Mouse (Mus musculus) left cerebral cortex, postnatal 36 days (tissue): Measurements from ENCODE around the gene Gm20532. TPM values are rescaled to one million over a fixed set of nuclear protein-coding genes. Genes with fewer than 3 reads are reported as not detected.

ENCODE experiments used
- DNase-seq, 2 experiments: peaks; one replicate each; pipeline ENCODE4 v3.0.0; 2021 to 2022; ENCODE audit warnings: low spot score in 2 of 2, mixed read lengths in 1 of 2
- intact Hi-C: fragments of 180-260 bp; cut with DNase I; formaldehyde crosslinking; loops from one replicate; pipeline ENCODE4 v1.15.1; 2025
- microRNA-seq: library from miRNA; unstranded; fragments of <30 nt; microRNA quantifications from one replicate; pipeline ENCODE4 v1.2.0, GENCODE M21; 2022
- total RNA-seq, 2 experiments: library from RNA; stranded (reverse); gene quantifications; 2 replicates each; pipeline ENCODE4 v1.2.3; 2021

Gm20532 gene
- total RNA-seq, 2 experiments from 2014 or later: not detected

DNA sequence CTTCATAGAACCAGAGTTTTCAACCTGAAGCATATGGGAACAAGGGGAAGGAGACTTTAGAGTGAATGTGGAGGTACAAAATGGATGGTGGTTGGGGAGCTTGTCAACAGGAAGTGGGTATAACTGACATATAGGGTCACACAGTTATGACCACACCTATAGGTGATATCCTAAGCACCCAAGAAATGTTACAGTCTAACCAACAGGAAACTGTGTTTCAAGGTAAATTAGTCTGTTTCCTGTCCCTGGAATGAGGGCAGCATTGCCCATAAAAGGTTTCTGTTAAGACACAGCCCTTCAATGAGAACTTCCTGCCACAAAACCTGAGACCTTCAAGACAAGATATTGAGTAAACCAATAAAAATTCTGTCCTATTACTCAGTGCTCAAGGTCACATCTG is 82.3 kb downstream of the Gm20532 start:
- no peak for DNase-seq
- intact Hi-C loops: no loop called here

DNA sequence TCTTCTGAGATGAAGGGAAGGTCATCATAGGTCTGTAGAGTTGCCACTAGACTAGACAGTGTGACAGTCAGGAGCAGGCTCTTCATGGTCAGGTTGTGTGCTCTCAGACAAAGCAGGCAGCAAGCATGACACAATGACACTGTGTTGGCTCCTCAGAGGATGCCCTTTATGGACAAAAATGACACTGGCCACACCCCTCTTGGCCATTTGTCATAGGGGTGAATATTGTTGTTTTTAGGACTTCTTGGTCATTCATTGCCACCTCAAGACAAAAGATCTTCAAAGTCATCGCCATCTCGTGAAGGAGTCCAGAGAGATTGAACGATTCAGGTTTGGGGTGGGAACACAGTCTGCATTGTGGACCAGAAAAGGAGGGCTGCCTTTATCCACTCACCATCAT is 84.7 kb downstream of the Gm20532 start, which contains the start of gene Lcn4:
Lcn4 (minus strand) TSS at position 101 of the 400 bp plus-strand sequence.
- intact Hi-C loops: no loop called here
- no peak for DNase-seq

Small RNAs within 50 kb of the gene (microRNA-seq; reads per million reads assigned to microRNA genes)
- gene Mir126a: not detected
- gene Mir126b: not detected

Other genes with a start within 250 kb of the Gm20532 start
- gene Dnlz, start 234.5 kb upstream of the Gm20532 start, total RNA-seq: 10 to 100 TPM; 27.5 to 28.7 TPM
- 1 to 10 TPM; 2.1 to 2.7 TPM for gene Card9, start 225.7 kb upstream of the Gm20532 start, total RNA-seq
- gene Snapc4, start 206.0 kb upstream of the Gm20532 start, total RNA-seq: 10 to 100 TPM; 54.0 to 71.0 TPM
- 100 to 1,000 TPM; 138 to 162 TPM for gene Entr1, start 197.3 kb upstream of the Gm20532 start, total RNA-seq
- gene Pmpca, start 197.3 kb upstream of the Gm20532 start, total RNA-seq: 10 to 100 TPM; 91.4 to 91.9 TPM
- gene Inpp5e, start 177.4 kb upstream of the Gm20532 start, total RNA-seq: 10 to 100 TPM; 22.5 to 26.6 TPM
- gene Sec16a, start 141.4 kb upstream of the Gm20532 start, total RNA-seq: 10 to 100 TPM; 39.0 to 52.3 TPM
- 10 to 100 TPM; 24.5 to 28.5 TPM for gene Notch1, start 70.0 kb upstream of the Gm20532 start, total RNA-seq
- gene Egfl7, start 6.6 kb upstream of the Gm20532 start, total RNA-seq: 10 to 100 TPM; 61.6 to 85.2 TPM
- gene Agpat2, start 17.8 kb downstream of the Gm20532 start, total RNA-seq: 1 to 10 TPM; 1.5 to 1.6 TPM
- gene Fam69b, start 41.8 kb downstream of the Gm20532 start, total RNA-seq: 10 to 100 TPM; 69.1 to 81.4 TPM
- not detected for gene Lcn4, start 84.6 kb downstream of the Gm20532 start, total RNA-seq